Mouse (Mus musculus): ENCODE results near the gene Acsm3. TPM values are rescaled to one million over a fixed set of nuclear protein-coding genes. Genes with fewer than 3 reads are reported as not detected.

Gene Acsm3
- polyA plus RNA-seq, 1 experiment from 2014 or later: 0.16 TPM

DNA sequence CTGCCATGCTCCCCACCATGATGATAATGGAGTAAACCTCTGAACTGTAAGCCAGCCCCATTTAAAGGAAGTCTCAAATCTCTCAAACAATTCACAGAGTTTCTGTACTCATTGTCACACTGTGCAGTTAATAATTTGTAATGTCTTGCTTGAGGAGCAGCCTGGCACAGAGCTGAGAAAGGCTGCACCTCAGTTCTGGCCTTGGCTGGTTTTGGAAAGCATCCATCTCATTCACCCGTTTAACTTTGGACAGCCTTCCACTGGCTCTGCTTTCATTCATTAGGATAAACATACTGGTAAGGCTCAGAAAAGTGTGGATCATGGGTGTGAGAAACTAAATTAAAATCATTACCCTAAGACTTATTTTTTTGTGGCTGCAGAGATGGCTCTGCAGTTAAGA is 14.9 kb upstream of the Acsm3 start:
- Histone ChIP-seq H3K4me1 (ENCODE audit: control insufficient read depth, insufficient read depth, low read length) (0 out of 2 replicates have a peak, but pooled peaks cover 3% of the 10 kb centered on the region), H3K36me3 (ENCODE audit: control insufficient read depth, insufficient read depth, low read length) (no peaks in the 10 kb centered on the region), H3K27ac (ENCODE audit: low read depth, low read length) (no peak overlapping the region), H3K9me3 (ENCODE audit: control insufficient read depth, low read length) (no peaks in the 10 kb centered on the region), H3K9ac (replicated peaks; ENCODE audit: low read depth, low read length) (no peak overlapping the region), H3K4me2 (ENCODE audit: low read depth, low read length) (no peak overlapping the region), H3K4me3 (ENCODE audit: low read depth, low read length) (no peak overlapping the region), H3K27me3 (ENCODE audit: control insufficient read depth, insufficient read depth, low read length) (no peaks in the 10 kb centered on the region)
- no peak for ATAC-seq (ENCODE audit: low read depth)
- WGBS: 77% methylated on average over 1 of the region's 1 CpGs

DNA sequence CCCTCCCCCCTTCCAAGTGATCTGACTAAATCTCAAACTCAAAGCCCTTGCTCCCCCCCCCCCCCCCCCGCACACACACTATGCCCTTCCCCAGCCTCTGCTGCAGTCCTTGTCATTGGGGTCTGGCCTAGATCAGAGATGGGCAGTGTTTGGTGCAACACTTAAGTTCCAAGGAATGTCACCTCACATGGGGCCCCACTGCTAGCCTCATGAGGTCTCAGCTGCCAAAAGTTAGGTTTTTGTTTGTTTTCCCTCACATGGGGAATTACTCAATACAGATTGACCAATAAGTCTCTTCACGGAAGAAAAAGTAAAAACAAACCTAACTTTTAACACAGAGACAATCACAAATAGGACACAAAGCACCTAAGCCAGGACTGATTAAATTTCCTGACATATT is 12.0 kb upstream of the Acsm3 start:
- no peak overlapping the region for H3K9ac ChIP-seq (replicated peaks; ENCODE audit: low read depth, low read length)
- H3K9me3 ChIP-seq (ENCODE audit: control insufficient read depth, low read length): no peaks in the 10 kb centered on the region
- H3K27me3 ChIP-seq (ENCODE audit: control insufficient read depth, insufficient read depth, low read length): no peaks in the 10 kb centered on the region
- ATAC-seq (ENCODE audit: low read depth): no peak
- no peak overlapping the region for H3K4me2 ChIP-seq (ENCODE audit: low read depth, low read length)
- 0 out of 2 replicates have a peak, but pooled peaks cover 3% of the 10 kb centered on the region for H3K4me1 ChIP-seq (ENCODE audit: control insufficient read depth, insufficient read depth, low read length)
- no peak overlapping the region for H3K27ac ChIP-seq (ENCODE audit: low read depth, low read length)
- H3K36me3 ChIP-seq (ENCODE audit: control insufficient read depth, insufficient read depth, low read length): no peaks in the 10 kb centered on the region
- H3K4me3 ChIP-seq (ENCODE audit: low read depth, low read length): no peak overlapping the region
- 92% methylated on average over 1 of the region's 2 CpGs for WGBS

DNA sequence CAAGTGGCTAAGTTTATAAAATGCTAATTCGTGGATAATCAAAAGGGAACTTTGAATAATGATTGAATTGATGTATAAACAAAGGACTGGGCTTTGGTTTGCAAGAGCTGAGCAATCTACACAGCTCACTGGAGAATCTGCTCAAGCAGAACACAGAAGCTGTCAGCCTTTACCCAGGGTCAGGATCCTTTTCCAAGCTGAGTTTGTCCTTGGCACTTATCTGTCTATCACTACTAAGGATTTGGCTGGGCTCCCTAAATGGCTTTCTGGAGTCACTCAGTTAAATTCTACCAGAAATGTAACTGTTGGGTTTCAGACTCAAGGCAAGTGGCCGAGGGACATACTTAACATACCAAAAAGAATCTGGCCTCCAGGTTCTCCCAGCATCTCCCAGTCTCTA is 10.8 kb upstream of the Acsm3 start:
- Histone ChIP-seq H3K4me2 (ENCODE audit: low read depth, low read length) (no peak overlapping the region), H3K27ac (ENCODE audit: low read depth, low read length) (no peak overlapping the region), H3K9me3 (ENCODE audit: control insufficient read depth, low read length) (no peaks in the 10 kb centered on the region), H3K36me3 (ENCODE audit: control insufficient read depth, insufficient read depth, low read length) (no peaks in the 10 kb centered on the region), H3K4me3 (ENCODE audit: low read depth, low read length) (no peak overlapping the region), H3K9ac (replicated peaks; ENCODE audit: low read depth, low read length) (no peak overlapping the region), H3K4me1 (ENCODE audit: control insufficient read depth, insufficient read depth, low read length) (no peaks in the 10 kb centered on the region), H3K27me3 (ENCODE audit: control insufficient read depth, insufficient read depth, low read length) (no peaks in the 10 kb centered on the region)
- WGBS: 78% methylated on average over 2 of the region's 2 CpGs
- no peak for ATAC-seq (ENCODE audit: low read depth)

DNA sequence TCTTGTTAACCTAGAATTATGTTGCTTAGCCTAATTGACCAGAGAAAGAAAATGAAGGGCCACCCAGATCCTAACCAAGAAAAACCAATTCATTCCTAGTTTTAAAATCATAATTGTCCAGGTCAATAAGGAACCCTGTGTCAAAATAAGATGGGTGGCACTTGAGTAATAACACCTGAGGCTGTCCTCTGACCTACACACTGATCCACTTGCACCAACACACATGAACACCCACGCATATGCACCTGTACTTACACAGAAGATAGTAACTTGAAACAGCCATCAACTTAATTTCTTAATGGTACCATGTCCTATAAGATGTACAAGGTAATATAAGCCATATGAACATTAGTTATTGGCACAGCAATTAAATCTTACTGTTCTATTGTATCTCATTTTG is 7.0 kb upstream of the Acsm3 start:
- 91% methylated on average over 1 of the region's 1 CpGs for WGBS
- H3K27ac ChIP-seq (ENCODE audit: low read depth, low read length): no peak overlapping the region
- no peak overlapping the region for H3K9ac ChIP-seq (replicated peaks; ENCODE audit: low read depth, low read length)
- no peaks in the 10 kb centered on the region for H3K4me1 ChIP-seq (ENCODE audit: control insufficient read depth, insufficient read depth, low read length)
- no peaks in the 10 kb centered on the region for H3K9me3 ChIP-seq (ENCODE audit: control insufficient read depth, low read length)
- H3K27me3 ChIP-seq (ENCODE audit: control insufficient read depth, insufficient read depth, low read length): no peaks in the 10 kb centered on the region
- H3K36me3 ChIP-seq (ENCODE audit: control insufficient read depth, insufficient read depth, low read length): no peaks in the 10 kb centered on the region
- H3K4me3 ChIP-seq (ENCODE audit: low read depth, low read length): no peak overlapping the region
- ATAC-seq (ENCODE audit: low read depth): no peak
- H3K4me2 ChIP-seq (ENCODE audit: low read depth, low read length): no peak overlapping the region

DNA sequence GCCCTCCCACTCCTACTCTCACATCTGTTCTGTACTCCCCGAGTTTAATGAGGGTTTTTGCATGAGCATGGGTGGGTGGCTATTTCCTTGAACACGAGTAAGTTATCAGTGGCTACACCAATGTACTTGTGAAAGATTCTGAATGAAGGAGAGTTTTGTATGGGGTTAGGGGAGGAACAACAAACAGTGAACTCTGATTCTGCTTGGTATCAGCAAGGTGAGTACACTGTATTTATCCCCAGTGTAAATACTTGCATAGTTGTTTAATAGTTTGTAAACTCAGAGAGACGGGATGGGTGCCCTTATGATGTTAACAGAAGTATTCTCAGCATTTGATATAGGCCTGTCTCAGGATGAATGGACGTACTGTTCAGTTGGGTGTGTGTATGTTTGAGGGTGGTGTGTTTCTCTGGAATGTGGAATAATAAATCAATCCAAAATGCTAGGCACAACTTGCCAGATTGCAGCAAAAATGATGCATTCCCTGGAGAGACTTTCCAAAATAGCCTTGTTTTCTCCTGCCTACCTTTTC is 1.5 kb downstream of the Acsm3 start:
- Histone ChIP-seq H3K4me1 (ENCODE audit: control insufficient read depth, insufficient read depth, low read length) (no peaks in the 10 kb centered on the region), H3K27me3 (ENCODE audit: control insufficient read depth, insufficient read depth, low read length) (no peaks in the 10 kb centered on the region), H3K27ac (ENCODE audit: low read depth, low read length) (no peak overlapping the region), H3K9me3 (ENCODE audit: control insufficient read depth, low read length) (no peaks in the 10 kb centered on the region), H3K4me3 (ENCODE audit: low read depth, low read length) (no peak overlapping the region), H3K4me2 (ENCODE audit: low read depth, low read length) (no peak overlapping the region), H3K9ac (replicated peaks; ENCODE audit: low read depth, low read length) (no peak overlapping the region), H3K36me3 (ENCODE audit: control insufficient read depth, insufficient read depth, low read length) (no peaks in the 10 kb centered on the region)
- WGBS: 71% methylated on average over 4 of the region's 4 CpGs
- no peak for ATAC-seq (ENCODE audit: low read depth)

DNA sequence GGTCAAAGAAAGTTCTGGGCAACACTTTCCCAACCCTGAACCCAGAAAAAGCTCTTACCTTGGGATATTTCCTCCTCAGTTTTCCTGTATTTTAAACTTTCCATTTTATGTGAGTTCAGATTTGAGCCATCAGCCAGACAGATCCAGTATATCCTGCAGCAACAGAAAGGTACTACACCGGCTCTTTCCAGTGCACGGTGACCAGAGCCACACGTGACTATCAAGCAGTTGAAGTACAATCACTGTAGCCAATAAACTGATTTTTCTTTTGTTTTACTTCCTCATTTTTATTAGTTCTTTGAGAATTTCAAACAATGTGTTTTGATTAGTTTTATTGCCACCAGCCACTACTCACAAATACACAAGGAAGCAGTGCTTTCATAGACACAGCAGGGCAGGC is 3.7 kb downstream of the Acsm3 start:
- Histone ChIP-seq H3K27ac (ENCODE audit: low read depth, low read length) (no peak overlapping the region), H3K27me3 (ENCODE audit: control insufficient read depth, insufficient read depth, low read length) (no peaks in the 10 kb centered on the region), H3K9ac (replicated peaks; ENCODE audit: low read depth, low read length) (no peak overlapping the region), H3K36me3 (ENCODE audit: control insufficient read depth, insufficient read depth, low read length) (no peaks in the 10 kb centered on the region), H3K4me2 (ENCODE audit: low read depth, low read length) (no peak overlapping the region), H3K4me1 (ENCODE audit: control insufficient read depth, insufficient read depth, low read length) (no peaks in the 10 kb centered on the region), H3K9me3 (ENCODE audit: control insufficient read depth, low read length) (no peaks in the 10 kb centered on the region), H3K4me3 (ENCODE audit: low read depth, low read length) (no peak overlapping the region)
- WGBS: 69% methylated on average over 3 of the region's 3 CpGs
- no peak for ATAC-seq (ENCODE audit: low read depth)

DNA sequence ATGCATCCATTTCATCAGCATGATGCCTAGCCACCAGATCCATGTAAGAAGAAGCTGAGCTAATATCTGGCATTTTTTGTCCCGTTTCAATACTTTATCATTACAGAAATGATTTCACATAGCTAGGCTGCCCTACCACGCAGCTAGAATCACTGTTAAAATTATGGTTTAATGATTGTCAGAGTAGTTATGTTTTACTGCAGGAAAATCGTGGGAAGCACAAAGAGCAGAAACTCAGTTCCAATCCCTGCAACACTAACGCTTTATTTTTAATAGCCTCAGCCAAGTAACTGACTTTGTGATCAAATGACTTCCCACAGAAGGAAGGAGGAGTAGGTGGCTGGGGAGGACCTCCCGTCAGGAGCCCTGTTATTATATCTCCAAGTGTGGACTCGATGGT is 6.3 kb downstream of the Acsm3 start:
- Histone ChIP-seq H3K27me3 (ENCODE audit: control insufficient read depth, insufficient read depth, low read length) (no peaks in the 10 kb centered on the region), H3K4me3 (ENCODE audit: low read depth, low read length) (no peak overlapping the region), H3K4me1 (ENCODE audit: control insufficient read depth, insufficient read depth, low read length) (no peaks in the 10 kb centered on the region), H3K27ac (ENCODE audit: low read depth, low read length) (no peak overlapping the region), H3K36me3 (ENCODE audit: control insufficient read depth, insufficient read depth, low read length) (no peaks in the 10 kb centered on the region), H3K9me3 (ENCODE audit: control insufficient read depth, low read length) (no peaks in the 10 kb centered on the region), H3K4me2 (ENCODE audit: low read depth, low read length) (no peak overlapping the region), H3K9ac (replicated peaks; ENCODE audit: low read depth, low read length) (no peak overlapping the region)
- ATAC-seq (ENCODE audit: low read depth): no peak
- 83% methylated on average over 6 of the region's 6 CpGs for WGBS

DNA sequence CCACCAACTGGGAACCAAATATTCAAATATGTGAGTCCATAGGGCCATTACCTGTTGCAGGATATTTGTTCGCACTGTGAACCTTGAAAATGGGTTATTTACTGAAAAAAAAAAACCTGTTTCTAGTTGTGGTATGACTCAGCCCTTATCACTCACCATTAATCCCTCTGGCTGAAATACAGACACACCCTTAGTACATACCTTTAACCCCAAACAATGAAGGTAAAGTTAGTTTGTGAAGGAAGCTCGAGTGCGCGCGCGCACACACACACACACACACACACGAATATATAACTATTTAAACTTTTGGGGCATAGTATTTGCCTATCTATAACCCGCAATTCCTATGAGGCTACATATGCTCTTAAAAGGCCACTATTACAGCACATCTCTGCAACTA is 9.2 kb downstream of the Acsm3 start:
- no peak overlapping the region for H3K4me2 ChIP-seq (ENCODE audit: low read depth, low read length)
- no peak for ATAC-seq (ENCODE audit: low read depth)
- no peak overlapping the region for H3K4me3 ChIP-seq (ENCODE audit: low read depth, low read length)
- no peaks in the 10 kb centered on the region for H3K27me3 ChIP-seq (ENCODE audit: control insufficient read depth, insufficient read depth, low read length)
- H3K9me3 ChIP-seq (ENCODE audit: control insufficient read depth, low read length): no peaks in the 10 kb centered on the region
- 93% methylated on average over 8 of the region's 8 CpGs for WGBS
- no peak overlapping the region for H3K9ac ChIP-seq (replicated peaks; ENCODE audit: low read depth, low read length)
- H3K4me1 ChIP-seq (ENCODE audit: control insufficient read depth, insufficient read depth, low read length): no peaks in the 10 kb centered on the region
- no peak overlapping the region for H3K27ac ChIP-seq (ENCODE audit: low read depth, low read length)
- no peaks in the 10 kb centered on the region for H3K36me3 ChIP-seq (ENCODE audit: control insufficient read depth, insufficient read depth, low read length)

DNA sequence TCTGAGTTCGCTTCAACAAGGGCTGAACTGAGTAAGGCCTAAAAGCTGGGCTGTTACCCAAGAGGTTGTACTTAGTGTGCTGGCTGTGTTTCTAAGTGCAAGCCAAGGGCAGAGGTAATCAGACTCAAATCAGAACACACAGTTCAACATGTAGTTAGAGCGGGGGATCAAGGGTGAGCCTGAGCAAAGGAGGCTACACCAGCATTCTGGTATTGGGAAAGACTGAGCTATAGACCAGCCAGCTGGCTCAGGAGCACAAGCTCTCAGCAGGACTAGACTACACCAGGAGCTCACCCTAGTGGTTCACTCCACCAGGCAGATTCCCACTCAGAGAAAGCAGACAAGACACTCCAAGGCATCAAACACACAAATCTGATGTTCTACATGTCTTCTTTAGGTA is 22.7 kb downstream of the Acsm3 start:
- H3K4me2 ChIP-seq (ENCODE audit: low read depth, low read length): no peak overlapping the region
- no peak overlapping the region for H3K9ac ChIP-seq (replicated peaks; ENCODE audit: low read depth, low read length)
- no peak overlapping the region for H3K27ac ChIP-seq (ENCODE audit: low read depth, low read length)
- H3K36me3 ChIP-seq (ENCODE audit: control insufficient read depth, insufficient read depth, low read length): peaks cover 22% of the 10 kb centered on the region; the same call in 1 of the 2 replicates
- no peaks in the 10 kb centered on the region for H3K27me3 ChIP-seq (ENCODE audit: control insufficient read depth, insufficient read depth, low read length)
- no peaks in the 10 kb centered on the region for H3K4me1 ChIP-seq (ENCODE audit: control insufficient read depth, insufficient read depth, low read length)
- H3K9me3 ChIP-seq (ENCODE audit: control insufficient read depth, low read length): no peaks in the 10 kb centered on the region
- no peak overlapping the region for H3K4me3 ChIP-seq (ENCODE audit: low read depth, low read length)
- 93% methylated on average over 2 of the region's 2 CpGs for WGBS
- ATAC-seq (ENCODE audit: low read depth): no peak
